In genomic region chr5:92398153-92398552, GRCm38 (mm10) we compare ENCODE assay signal across 7 mouse cellular contexts. TPM values are rescaled to one million over a fixed set of nuclear protein-coding genes. Genes with fewer than 3 reads are reported as not detected.
A peak's percentile ranks its signal among the peaks of the same experiment; 100 is the strongest.
DNase-seq lines count a peak whose midpoint lies in the region; ATAC-seq and TF ChIP-seq lines count a peak whose summit lies in the region.

No protein-coding gene starts in this region.

- H3K9ac ChIP-seq in hindbrain, postnatal 0 days (replicated peaks; ENCODE audit: low read length): no peak overlapping the region

- H3K4me3 ChIP-seq in hindbrain, postnatal 0 days (ENCODE audit: low read length): no peak overlapping the region

- ATAC-seq in hindbrain, postnatal 0 days: peak; percentile 90

- H3K27me3 ChIP-seq in hindbrain, postnatal 0 days (ENCODE audit: insufficient read depth, low read length): 0 out of 2 replicates have a peak, but pooled peaks cover 7% of the 10 kb centered on the region

- no peaks in the 10 kb centered on the region for H3K36me3 ChIP-seq in hindbrain, postnatal 0 days (ENCODE audit: insufficient read depth, low read length)

- DNase-seq in adipocyte (ENCODE audit: low spot score): peak; percentile 89
- peak; percentile 70 to 75 for DNase-seq in cerebellum, postnatal 36 days
- DNase-seq in gastrocnemius, adult 18-20 months (ENCODE audit: low spot score): peak; percentile 90
- peak; percentile 88 for DNase-seq in hindbrain, postnatal 0 days (ENCODE audit: low spot score)
- peak; percentile 72 to 81 for DNase-seq in left cerebral cortex, postnatal 14 days (ENCODE audit: low spot score in 2 of 2)
- DNase-seq in mesoderm, embryonic 11.5 days (ENCODE audit: low read depth, low spot score): peak; percentile 89
- peak; percentile 67 for DNase-seq in right cerebral cortex, postnatal 4 days

- WGBS in hindbrain, postnatal 0 days: 27% methylated on average over 5 of the region's 5 CpGs

- no peak overlapping the region for H3K27ac ChIP-seq in hindbrain, postnatal 0 days

- H3K9me3 ChIP-seq in hindbrain, postnatal 0 days (ENCODE audit: low read length): no peaks in the 10 kb centered on the region

- no peaks in the 10 kb centered on the region for H3K4me1 ChIP-seq in hindbrain, postnatal 0 days (ENCODE audit: insufficient read depth, low read length)

- intact Hi-C loops in left cerebral cortex, postnatal 14 days (cut with DNase I): no loop called here

- peak; percentile 82 for TF ChIP-seq CTCF in hindbrain, postnatal 0 days (IDR thresholded peaks at IDR 0.05; ENCODE audit: low read depth)

- no peak overlapping the region for H3K4me2 ChIP-seq in hindbrain, postnatal 0 days (ENCODE audit: low read depth, low read length)

RNA-seq across cellular contexts. Expression of gene Nup54, which starts 36.9 kb away (rescaled TPM):
- total RNA-seq in gastrocnemius, adult 18-20 months (2021): 10 to 100 TPM; 11.5 to 12.0 TPM
- total RNA-seq in hindbrain, postnatal 0 days (2014; rRNA removed): 72.6 and 90.2 TPM in 2 replicates
- 41.3 and 42.3 TPM in 2 replicates for polyA plus RNA-seq in hindbrain, postnatal 0 days (2015; fragmentation: Nextera tagmentation; extraction: Ambion mirVana)
- 10 to 100 TPM; 25.6 to 29.5 TPM for total RNA-seq in left cerebral cortex, postnatal 14 days (2021)

RNA-seq across cellular contexts. Expression of gene Cxcl10, which starts 49.5 kb away (rescaled TPM):
- total RNA-seq in gastrocnemius, adult 18-20 months (2021): under 1 TPM in 1 of 2 experiments, not detected in 1; 0.47 TPM
- not detected in 2 replicates for total RNA-seq in hindbrain, postnatal 0 days (2014; rRNA removed)
- polyA plus RNA-seq in hindbrain, postnatal 0 days (2015; fragmentation: Nextera tagmentation; extraction: Ambion mirVana): 0.54 and 0.80 TPM in 2 replicates
- total RNA-seq in left cerebral cortex, postnatal 14 days (2021): not detected
